Mouse (Mus musculus) T-helper 17 cell (primary cell): Measurements from ENCODE around the gene Vmn1r81.

Source experiments
- in situ Hi-C, 2 experiments: fragments of 300-600 bp; cut with MboI, MseI; formaldehyde crosslinking; loops; 1 replicate in 1 of 2; 2 replicates in 1 of 2; pipeline ENCODE4 v1.15.1; 2025; ENCODE audit warnings: high pct_unique_total_duplicates in 2 of 2

Vmn1r81 gene

GRCm38 (mm10) chr7:12268169-12268568, at the start of gene Vmn1r81:
Gene Vmn1r81, minus strand, starts transcription at chr7:12268269.
- in situ Hi-C loops, result no loop called here

DNA sequence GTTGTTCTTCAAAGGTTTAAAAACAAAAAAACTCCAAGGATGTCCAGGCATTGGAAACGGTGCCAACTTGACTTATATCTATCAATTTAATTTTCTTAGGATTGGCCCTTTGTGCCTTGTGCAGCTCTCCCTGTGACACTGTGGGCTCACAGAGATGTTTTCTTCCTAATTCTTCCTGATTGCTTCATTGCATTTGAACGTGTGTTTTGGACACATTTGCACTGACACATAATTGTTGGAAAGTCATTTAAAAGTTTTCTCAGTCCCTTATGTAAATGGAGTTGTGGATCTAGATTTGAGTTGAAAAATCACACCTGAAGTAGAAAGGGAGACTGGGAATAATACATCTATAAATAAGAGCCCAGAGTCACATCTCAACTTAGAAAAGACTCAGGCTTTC, 32.1 kb upstream of the Vmn1r81 start, which contains the start of gene Vmn1r82:
Gene Vmn1r82, plus strand, starts transcription at position 301 of the 400 bp plus-strand sequence.
- in situ Hi-C loops, result no loop called here

DNA sequence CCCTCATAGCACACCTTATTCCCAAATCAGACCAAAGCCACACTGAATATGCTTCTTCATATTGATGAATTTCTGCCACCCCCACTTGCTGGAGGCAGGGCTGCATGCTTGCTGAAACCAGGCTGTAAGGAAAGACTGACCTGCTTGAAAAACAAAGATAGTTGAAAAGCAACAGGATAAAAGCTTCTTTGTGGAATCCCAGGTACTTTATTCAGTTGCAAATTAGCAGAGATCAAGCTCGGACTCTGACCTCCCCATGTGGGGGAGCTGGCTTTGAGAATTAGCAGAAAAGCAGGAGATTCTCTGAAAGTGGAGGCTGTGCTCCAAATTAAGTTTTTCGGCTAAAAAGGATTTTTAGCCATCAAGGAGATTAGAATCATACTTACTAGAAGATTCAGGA, 63.9 kb downstream of the Vmn1r81 start:
- in situ Hi-C loops, result no loop called here
